Mouse (Mus musculus): ENCODE measurements around the gene Acer1. TPM values are rescaled to one million over a fixed set of nuclear protein-coding genes. Genes with fewer than 3 reads are reported as not detected.

The Acer1 gene
- polyA plus RNA-seq, 1 experiment from 2014 or later: not detected

- under 1% methylated on average over 19 of the region's 19 CpGs for WGBS
- no peaks in the 10 kb centered on the region for H3K9me3 ChIP-seq (ENCODE audit: control insufficient read depth, low read length)
Observed at GRCm38 (mm10) chr17:57010911-57011235, 28.9 kb upstream of the Acer1 start.

GRCm38 (mm10) chr17:57007137-57007905, 25.4 kb upstream of the Acer1 start:
- no peak for ATAC-seq (ENCODE audit: insufficient number of reproducible peaks, low FRiP score, low TSS enrichment, low read depth)
- H3K9ac ChIP-seq (ENCODE audit: low read length): no peak overlapping the region

More at GRCm38 (mm10) chr17:57010911-57011235, 28.9 kb upstream of the Acer1 start:
- DNase-seq (ENCODE audit: low spot score) (no peak), ATAC-seq (ENCODE audit: insufficient number of reproducible peaks, low FRiP score, low TSS enrichment, low read depth) (peak; percentile 44)
- no peaks in the 10 kb centered on the region for H3K27me3 ChIP-seq (ENCODE audit: control insufficient read depth, insufficient read depth, low read length)
- no peak overlapping the region for H3K27ac ChIP-seq (replicated peaks; ENCODE audit: low read depth, low read length)
- H3K4me2 ChIP-seq (ENCODE audit: low read depth, severe bottlenecking): peak overlapping the region; percentile 74
- H3K36me3 ChIP-seq (ENCODE audit: control insufficient read depth, insufficient read depth, low read length): peaks cover 6% of the 10 kb centered on the region; the same call in 1 of the 2 replicates
- H3K4me1 ChIP-seq (ENCODE audit: control insufficient read depth, insufficient read depth, low read length): peaks cover 4% of the 10 kb centered on the region; the same call in 1 of the 2 replicates
- H3K4me3 ChIP-seq (ENCODE audit: low read depth, low read length): peak overlapping the region; percentile 68
- H3K9ac ChIP-seq (ENCODE audit: low read length): peak overlapping the region; percentile 53; the same call in 1 of the 2 replicates

GRCm38 (mm10) chr17:57003994-57004393, 22.1 kb upstream of the Acer1 start:
- WGBS: 93% methylated on average over 7 of the region's 7 CpGs

More at GRCm38 (mm10) chr17:57007137-57007905, 25.4 kb upstream of the Acer1 start:
- Histone ChIP-seq H3K27ac (replicated peaks; ENCODE audit: low read depth, low read length) (no peak overlapping the region), H3K27me3 (ENCODE audit: control insufficient read depth, insufficient read depth, low read length) (no peaks in the 10 kb centered on the region), H3K36me3 (ENCODE audit: control insufficient read depth, insufficient read depth, low read length) (peaks cover 20% of the 10 kb centered on the region), H3K9me3 (ENCODE audit: control insufficient read depth, low read length) (no peaks in the 10 kb centered on the region), H3K4me1 (ENCODE audit: control insufficient read depth, insufficient read depth, low read length) (peaks cover 4% of the 10 kb centered on the region; the same call in 1 of the 2 replicates), H3K4me2 (ENCODE audit: low read depth, severe bottlenecking) (no peak overlapping the region), H3K4me3 (ENCODE audit: low read depth, low read length) (no peak overlapping the region)
- WGBS: 93% methylated on average over 13 of the region's 13 CpGs
- DNase-seq (ENCODE audit: low spot score): no peak

GRCm38 (mm10) chr17:57001228-57001627, 19.3 kb upstream of the Acer1 start:
- DNase-seq (ENCODE audit: low spot score) (no peak), ATAC-seq (ENCODE audit: insufficient number of reproducible peaks, low FRiP score, low TSS enrichment, low read depth) (no peak)
- Histone ChIP-seq H3K27me3 (ENCODE audit: control insufficient read depth, insufficient read depth, low read length) (no peaks in the 10 kb centered on the region), H3K4me3 (ENCODE audit: low read depth, low read length) (no peak overlapping the region), H3K27ac (replicated peaks; ENCODE audit: low read depth, low read length) (no peak overlapping the region), H3K4me1 (ENCODE audit: control insufficient read depth, insufficient read depth, low read length) (0 out of 2 replicates have a peak, but pooled peaks cover 5% of the 10 kb centered on the region), H3K4me2 (ENCODE audit: low read depth, severe bottlenecking) (no peak overlapping the region), H3K9ac (ENCODE audit: low read length) (no peak overlapping the region), H3K9me3 (ENCODE audit: control insufficient read depth, low read length) (no peaks in the 10 kb centered on the region), H3K36me3 (ENCODE audit: control insufficient read depth, insufficient read depth, low read length) (peaks cover 18% of the 10 kb centered on the region)
- 74% methylated on average over 8 of the region's 8 CpGs for WGBS

More at GRCm38 (mm10) chr17:57003994-57004393, 22.1 kb upstream of the Acer1 start:
- Histone ChIP-seq H3K9ac (ENCODE audit: low read length) (no peak overlapping the region), H3K4me1 (ENCODE audit: control insufficient read depth, insufficient read depth, low read length) (no peaks in the 10 kb centered on the region), H3K36me3 (ENCODE audit: control insufficient read depth, insufficient read depth, low read length) (peaks cover 23% of the 10 kb centered on the region), H3K9me3 (ENCODE audit: control insufficient read depth, low read length) (no peaks in the 10 kb centered on the region), H3K4me3 (ENCODE audit: low read depth, low read length) (no peak overlapping the region), H3K4me2 (ENCODE audit: low read depth, severe bottlenecking) (no peak overlapping the region), H3K27me3 (ENCODE audit: control insufficient read depth, insufficient read depth, low read length) (no peaks in the 10 kb centered on the region), H3K27ac (replicated peaks; ENCODE audit: low read depth, low read length) (no peak overlapping the region)
- ATAC-seq (ENCODE audit: insufficient number of reproducible peaks, low FRiP score, low TSS enrichment, low read depth) (no peak), DNase-seq (ENCODE audit: low spot score) (no peak)

- H3K4me3 ChIP-seq (ENCODE audit: low read depth, low read length): no peak within 1 kb of the TSS
- H3K9ac ChIP-seq (ENCODE audit: low read length): no peak within 1 kb of the TSS
- no peaks in the 10 kb centered on the region for H3K9me3 ChIP-seq (ENCODE audit: control insufficient read depth, low read length)
- H3K27ac ChIP-seq (replicated peaks; ENCODE audit: low read depth, low read length): no peak within 1 kb of the TSS
- 83% methylated on average over 9 of the region's 9 CpGs for WGBS
- H3K36me3 ChIP-seq (ENCODE audit: control insufficient read depth, insufficient read depth, low read length): peaks cover 19% of the 10 kb centered on the region
- no peak within 1 kb of the TSS for H3K4me2 ChIP-seq (ENCODE audit: low read depth, severe bottlenecking)
- H3K27me3 ChIP-seq (ENCODE audit: control insufficient read depth, insufficient read depth, low read length): no peaks in the 10 kb centered on the region
- DNase-seq (ENCODE audit: low spot score) (no peak), ATAC-seq (ENCODE audit: insufficient number of reproducible peaks, low FRiP score, low TSS enrichment, low read depth) (no peak)
- H3K4me1 ChIP-seq (ENCODE audit: control insufficient read depth, insufficient read depth, low read length): 0 out of 2 replicates have a peak, but pooled peaks cover 5% of the 10 kb centered on the region
Observed at GRCm38 (mm10) chr17:56999968-57000609, 18.2 kb upstream of the Acer1 start, which contains the start of gene Pspn. TSS of gene Pspn (minus strand) at chr17:57000018.

- Histone ChIP-seq H3K4me1 (ENCODE audit: control insufficient read depth, insufficient read depth, low read length) (0 out of 2 replicates have a peak, but pooled peaks cover 5% of the 10 kb centered on the region), H3K9ac (ENCODE audit: low read length) (no peak overlapping the region), H3K36me3 (ENCODE audit: control insufficient read depth, insufficient read depth, low read length) (peaks cover 17% of the 10 kb centered on the region), H3K4me2 (ENCODE audit: low read depth, severe bottlenecking) (no peak overlapping the region), H3K27me3 (ENCODE audit: control insufficient read depth, insufficient read depth, low read length) (no peaks in the 10 kb centered on the region), H3K4me3 (ENCODE audit: low read depth, low read length) (no peak overlapping the region), H3K9me3 (ENCODE audit: control insufficient read depth, low read length) (no peaks in the 10 kb centered on the region), H3K27ac (replicated peaks; ENCODE audit: low read depth, low read length) (no peak overlapping the region)
- ATAC-seq (ENCODE audit: insufficient number of reproducible peaks, low FRiP score, low TSS enrichment, low read depth) (no peak), DNase-seq (ENCODE audit: low spot score) (no peak)
- WGBS: 91% methylated on average over 9 of the region's 9 CpGs
Observed at GRCm38 (mm10) chr17:56999414-56999813, 17.5 kb upstream of the Acer1 start.

GRCm38 (mm10) chr17:56997029-56997667, 15.2 kb upstream of the Acer1 start, which contains the start of gene Alkbh7:
TSS of gene Alkbh7 (plus strand) at chr17:56997339.
- Histone ChIP-seq H3K36me3 (ENCODE audit: control insufficient read depth, insufficient read depth, low read length) (peaks cover 23% of the 10 kb centered on the region), H3K27ac (replicated peaks; ENCODE audit: low read depth, low read length) (no peak within 1 kb of the TSS)
- WGBS: 0% methylated on average over 38 of the region's 38 CpGs

GRCm38 (mm10) chr17:56996506-56996905, 14.6 kb upstream of the Acer1 start:
- peaks cover 23% of the 10 kb centered on the region for H3K36me3 ChIP-seq (ENCODE audit: control insufficient read depth, insufficient read depth, low read length)
- no peak overlapping the region for H3K27ac ChIP-seq (replicated peaks; ENCODE audit: low read depth, low read length)
- WGBS: 68% methylated on average over 2 of the region's 2 CpGs
- H3K27me3 ChIP-seq (ENCODE audit: control insufficient read depth, insufficient read depth, low read length): no peaks in the 10 kb centered on the region
- no peak; the same call in 1 of the 2 replicates for ATAC-seq (ENCODE audit: insufficient number of reproducible peaks, low FRiP score, low TSS enrichment, low read depth)
- H3K4me2 ChIP-seq (ENCODE audit: low read depth, severe bottlenecking): no peak overlapping the region
- no peak for DNase-seq (ENCODE audit: low spot score)
- H3K9ac ChIP-seq (ENCODE audit: low read length): no peak overlapping the region
- no peaks in the 10 kb centered on the region for H3K9me3 ChIP-seq (ENCODE audit: control insufficient read depth, low read length)
- H3K4me3 ChIP-seq (ENCODE audit: low read depth, low read length): no peak overlapping the region
- 0 out of 2 replicates have a peak, but pooled peaks cover 5% of the 10 kb centered on the region for H3K4me1 ChIP-seq (ENCODE audit: control insufficient read depth, insufficient read depth, low read length)

More at GRCm38 (mm10) chr17:56997029-56997667, 15.2 kb upstream of the Acer1 start, which contains the start of gene Alkbh7:
- no peaks in the 10 kb centered on the region for H3K27me3 ChIP-seq (ENCODE audit: control insufficient read depth, insufficient read depth, low read length)
- H3K9me3 ChIP-seq (ENCODE audit: control insufficient read depth, low read length): no peaks in the 10 kb centered on the region
- peak within 1 kb of the TSS; percentile 41 for H3K9ac ChIP-seq (ENCODE audit: low read length)
- peak within 1 kb of the TSS; percentile 60 for H3K4me2 ChIP-seq (ENCODE audit: low read depth, severe bottlenecking)
- 0 out of 2 replicates have a peak, but pooled peaks cover 5% of the 10 kb centered on the region for H3K4me1 ChIP-seq (ENCODE audit: control insufficient read depth, insufficient read depth, low read length)
- ATAC-seq (ENCODE audit: insufficient number of reproducible peaks, low FRiP score, low TSS enrichment, low read depth) (peak; percentile 100), DNase-seq (ENCODE audit: low spot score) (peak; percentile 95)
- peak within 1 kb of the TSS; percentile 61 for H3K4me3 ChIP-seq (ENCODE audit: low read depth, low read length)
